Mouse (Mus musculus) monocyte, adult 2 months (primary cell): ENCODE data around the gene Xylt2.
A peak's percentile ranks its signal among the peaks of the same experiment; 100 is the strongest.
"Not testable (repeated sequence)": the region's sequence is repeated elsewhere in the genome, so short reads cannot be mapped to it uniquely, and the experiment has no call there.

Source experiments
- DNase-seq, 2 experiments: peaks; one replicate each; pipeline ENCODE4 v3.0.0; 2022; ENCODE audit warnings: low spot score in 2 of 2, low read depth in 1 of 2

Gene Xylt2

GRCm38 (mm10) chr11:94676754-94677606 lies at the start of gene Xylt2:
Gene Xylt2, minus strand, starts transcription at chr11:94677515.
- DNase-seq = peak; percentile 66 to 82

GRCm38 (mm10) chr11:94719216-94719615 lies 41.9 kb upstream of the Xylt2 start:
- no peak for DNase-seq

- peak in 1 of 2 experiments; percentile 7 for DNase-seq
These were observed 41.0 kb upstream of the Xylt2 start for GRCm38 (mm10) chr11:94718113-94718909.

GRCm38 (mm10) chr11:94717239-94717638 lies 39.9 kb upstream of the Xylt2 start:
- DNase-seq = no peak

- DNase-seq = no peak
These were observed 39.4 kb upstream of the Xylt2 start for GRCm38 (mm10) chr11:94716754-94717153.

- DNase-seq = no peak
These were observed 38.3 kb upstream of the Xylt2 start for GRCm38 (mm10) chr11:94715622-94716021.

GRCm38 (mm10) chr11:94713246-94713860 lies 36.0 kb upstream of the Xylt2 start:
- no peak for DNase-seq

GRCm38 (mm10) chr11:94704472-94704871 lies 27.2 kb upstream of the Xylt2 start, which contains the start of gene Gm11541:
Gene Gm11541, minus strand, starts transcription at chr11:94704499.
- DNase-seq = no peak

GRCm38 (mm10) chr11:94704020-94704419 lies 26.7 kb upstream of the Xylt2 start:
- no peak for DNase-seq

GRCm38 (mm10) chr11:94702216-94702610 lies 24.9 kb upstream of the Xylt2 start:
- no peak for DNase-seq

- DNase-seq = no peak
These were observed 24.3 kb upstream of the Xylt2 start for GRCm38 (mm10) chr11:94701401-94702215.

GRCm38 (mm10) chr11:94699399-94699798 lies 22.1 kb upstream of the Xylt2 start:
- no peak for DNase-seq

GRCm38 (mm10) chr11:94697703-94698464 lies 20.6 kb upstream of the Xylt2 start:
- DNase-seq = no peak

GRCm38 (mm10) chr11:94697140-94697539 lies 19.8 kb upstream of the Xylt2 start:
- no peak for DNase-seq

- DNase-seq = no peak
These were observed 18.2 kb upstream of the Xylt2 start for GRCm38 (mm10) chr11:94695508-94695907.

- DNase-seq = not testable (repeated sequence)
These were observed 15.2 kb upstream of the Xylt2 start for GRCm38 (mm10) chr11:94692502-94692901.

- DNase-seq = no peak
These were observed 9.9 kb upstream of the Xylt2 start for GRCm38 (mm10) chr11:94687178-94687577.

- no peak for DNase-seq
These were observed 5.1 kb upstream of the Xylt2 start for GRCm38 (mm10) chr11:94682427-94682826.

GRCm38 (mm10) chr11:94681640-94682039 lies 4.3 kb upstream of the Xylt2 start:
- DNase-seq = no peak

GRCm38 (mm10) chr11:94680639-94681038 lies 3.3 kb upstream of the Xylt2 start:
- DNase-seq = no peak
